Comparison of ENCODE assay signal across 14 mouse cellular contexts in the genomic region with DNA sequence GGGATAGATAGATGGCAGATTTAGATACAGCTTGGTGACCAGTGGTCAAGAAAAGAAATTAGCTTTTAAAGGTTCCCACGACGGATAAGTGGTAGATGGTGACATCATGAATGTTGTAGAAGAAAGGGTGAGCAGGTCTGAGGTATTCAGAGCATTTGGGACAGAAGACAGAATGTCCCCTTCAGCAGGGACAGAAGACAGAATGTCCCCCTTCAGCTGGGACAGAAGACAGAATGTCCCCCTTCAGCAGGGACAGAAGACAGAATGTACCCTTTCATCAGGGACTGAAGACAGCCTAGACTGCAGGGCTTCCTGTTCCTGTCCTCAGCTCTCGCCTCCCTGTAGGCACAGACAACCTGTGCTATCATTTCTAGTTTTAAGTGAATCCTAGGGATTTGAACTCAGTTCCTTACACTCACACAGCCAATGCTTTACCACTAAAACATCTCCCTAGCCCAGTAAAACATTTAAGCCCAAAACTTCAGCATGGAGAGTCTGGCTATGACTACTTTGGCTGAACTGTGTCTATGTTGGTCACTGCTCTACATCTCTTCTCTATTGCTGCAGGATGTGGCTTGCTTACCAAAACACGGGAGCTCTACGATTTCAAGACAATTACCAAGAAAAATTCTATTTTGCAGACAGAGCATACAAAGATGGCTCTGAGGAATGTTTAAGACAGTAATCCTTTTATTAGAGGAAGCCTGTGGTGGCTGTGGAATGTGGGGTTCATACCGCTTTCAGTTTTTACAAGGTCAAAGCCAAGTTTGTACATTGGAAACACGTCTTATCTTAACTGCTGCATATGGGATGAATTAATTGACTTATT.
DNase-seq lines count a peak whose midpoint lies in the region; ATAC-seq lines count a peak whose summit lies in the region.
"Had no signal": no experiment of that assay in that cellular context is flagged by ENCODE, and none has a peak within 500 bp of the region (broad histone marks: within the 10 kb centered on the region; RNA-seq: fewer than 3 reads in every experiment).

No protein-coding gene starts in this region.

- H3K4me3 ChIP-seq in heart, embryonic 10.5 days: no peak overlapping the region
- no peak overlapping the region for H3K4me3 ChIP-seq in heart, embryonic 12.5 days
- H3K4me3 ChIP-seq: intestine, embryonic 15.5 days; liver, embryonic 12.5 days had no signal

- peak; percentile 59 for DNase-seq in heart, embryonic 10.5 days (ENCODE audit: low spot score)
- DNase-seq in 3T3-L1 (ENCODE audit: low read depth, low spot score): peak; percentile 76
- DNase-seq in NIH3T3 (ENCODE audit: low read depth): peak; percentile 53
- no peak for DNase-seq in left cerebral cortex, adult 9 months (ENCODE audit: low spot score in 2 of 2)
- no peak for DNase-seq in cerebellum, adult 11 months
- no peak for DNase-seq in retina, embryonic 14.5 days (ENCODE audit: low spot score)
- DNase-seq: kidney, postnatal 10 days; thymus, postnatal 4 days had no signal

- no peak overlapping the region for H3K4me2 ChIP-seq in heart, embryonic 12.5 days
- H3K4me2 ChIP-seq: intestine, embryonic 15.5 days; liver, embryonic 12.5 days had no signal

- no peak for ATAC-seq in heart, embryonic 12.5 days (ENCODE audit: insufficient number of reproducible peaks, low FRiP score)
- ATAC-seq in inflammation-experienced regulatory T-cells, adult 6 months: peak; percentile 75
- ATAC-seq: forebrain, embryonic 14.5 days; intestine, embryonic 15.5 days; liver, embryonic 12.5 days had no signal

- H3K9ac ChIP-seq in heart, embryonic 12.5 days: no peak overlapping the region
- H3K9ac ChIP-seq: intestine, embryonic 15.5 days; liver, embryonic 12.5 days had no signal

- no peaks in the 10 kb centered on the region for H3K9me3 ChIP-seq in heart, embryonic 10.5 days
- peaks cover 10% of the 10 kb centered on the region; the same call in 1 of the 2 replicates for H3K9me3 ChIP-seq in heart, embryonic 12.5 days (replicated peaks)
- H3K9me3 ChIP-seq: intestine, embryonic 15.5 days; liver, embryonic 12.5 days had no signal

- no peaks in the 10 kb centered on the region for H3K36me3 ChIP-seq in heart, embryonic 10.5 days
- H3K36me3 ChIP-seq in heart, embryonic 12.5 days: no peaks in the 10 kb centered on the region
- H3K36me3 ChIP-seq: intestine, embryonic 15.5 days; liver, embryonic 12.5 days had no signal

- 79% methylated on average over 7 of the region's 7 CpGs for WGBS in heart, embryonic 10.5 days
- 69% methylated on average over 7 of the region's 7 CpGs for WGBS in heart, embryonic 12.5 days

- H3K27ac ChIP-seq in heart, embryonic 10.5 days: no peak overlapping the region
- no peak overlapping the region for H3K27ac ChIP-seq in heart, embryonic 12.5 days (ENCODE audit: poor library complexity, severe bottlenecking)
- H3K27ac ChIP-seq: intestine, embryonic 15.5 days; liver, embryonic 12.5 days had no signal

- no peaks in the 10 kb centered on the region for H3K27me3 ChIP-seq in heart, embryonic 10.5 days (ENCODE audit: insufficient read depth, poor library complexity, severe bottlenecking)
- H3K27me3 ChIP-seq in heart, embryonic 12.5 days (replicated peaks): no peaks in the 10 kb centered on the region
- H3K27me3 ChIP-seq: CH12.LX; intestine, embryonic 15.5 days; liver, embryonic 12.5 days had no signal

- 0 out of 2 replicates have a peak, but pooled peaks cover 5% of the 10 kb centered on the region for H3K4me1 ChIP-seq in heart, embryonic 10.5 days
- peaks cover 14% of the 10 kb centered on the region for H3K4me1 ChIP-seq in heart, embryonic 12.5 days (replicated peaks)
- H3K4me1 ChIP-seq: intestine, embryonic 15.5 days; liver, embryonic 12.5 days had no signal

Comparison
In these comparisons a context has a peak if more than half of its experiments do, and no peak if none do; other contexts are left out.
1. DNase-seq: peak in heart, embryonic 10.5 days (single experiment), 3T3-L1 (single experiment) and NIH3T3 (single experiment); none in left cerebral cortex, adult 9 months (0 of 2), cerebellum, adult 11 months (single experiment) and retina, embryonic 14.5 days (single experiment).